Mouse (Mus musculus): Measurements from ENCODE around the gene Klf13. TPM values are rescaled to one million over a fixed set of nuclear protein-coding genes. Genes with fewer than 3 reads are reported as not detected.

The Klf13 gene
- polyA plus RNA-seq, 1 experiment = 30.4 TPM

DNA sequence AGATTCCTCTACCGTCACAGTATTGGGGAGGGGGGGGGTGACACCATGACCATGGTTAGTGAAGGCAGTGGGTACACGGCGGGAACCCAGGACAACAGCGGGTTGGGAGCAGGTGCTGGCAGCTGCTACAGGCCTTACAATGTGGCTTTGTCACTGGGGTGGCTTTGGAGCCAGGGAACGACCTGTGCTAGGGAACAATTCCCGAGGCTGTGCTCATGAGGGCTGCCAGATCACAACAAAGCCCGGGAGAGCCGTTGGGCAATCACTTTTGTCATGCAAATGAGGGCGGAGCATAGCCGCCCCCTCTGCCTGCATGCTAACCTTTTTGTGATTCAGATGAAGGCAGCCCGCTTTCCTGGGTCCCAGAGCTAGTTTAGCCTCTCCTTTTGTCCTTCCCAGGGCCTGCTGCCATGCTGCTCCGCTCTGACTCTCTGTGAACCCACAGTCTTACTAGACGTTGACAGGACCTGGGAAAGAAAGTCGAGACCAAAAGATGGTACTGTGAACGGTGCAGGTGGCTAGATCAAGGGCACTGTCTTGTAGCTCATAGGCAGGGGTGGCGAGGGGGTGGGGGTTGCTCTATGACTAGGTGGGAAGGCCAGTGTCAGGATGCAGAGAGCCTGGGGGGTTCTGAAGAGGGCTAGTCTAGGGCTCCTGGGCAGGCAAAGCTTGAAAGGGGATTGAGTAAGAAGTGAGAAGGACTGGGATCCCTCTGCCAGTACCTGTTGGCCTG lies 18.4 kb upstream of the Klf13 start:
- H3K36me3 ChIP-seq (ENCODE audit: control insufficient read depth, insufficient read depth) = no peaks in the 10 kb centered on the region
- no peak overlapping the region for H3ac ChIP-seq (ENCODE audit: control insufficient read depth, insufficient read length)
- no peaks in the 10 kb centered on the region for H3K79me2 ChIP-seq (ENCODE audit: control insufficient read depth, insufficient read depth)
- H3K4me2 ChIP-seq (ENCODE audit: low read depth) = no peak overlapping the region
- H3K4me3 ChIP-seq = no peak overlapping the region
- TF ChIP-seq MYOG (IDR thresholded peaks at IDR 0.05; ENCODE audit: control insufficient read depth in 1 of 3, insufficient read depth in 1 of 3, insufficient read length in 2 of 3, low read depth in 2 of 3) = peak in 2 of 3 experiments; percentile 57 to 85
- peak in 2 of 3 experiments; percentile 67 to 74 for TF ChIP-seq MYOD1 (IDR thresholded peaks at IDR 0.05; ENCODE audit: control insufficient read depth in 1 of 3, insufficient read length in 2 of 3, low read depth in 2 of 3)
- no peak for TF ChIP-seq MAX (IDR thresholded peaks at IDR 0.05; ENCODE audit: low read depth)
- peak; percentile 63 for TF ChIP-seq TCF3 (IDR thresholded peaks at IDR 0.05; ENCODE audit: insufficient read length, low read depth)
- TF ChIP-seq CEBPB (IDR thresholded peaks at IDR 0.05; ENCODE audit: insufficient read depth, poor library complexity, severe bottlenecking) = no peak
- H3K27me3 ChIP-seq (ENCODE audit: control insufficient read depth, insufficient read depth, insufficient read length) = no peaks in the 10 kb centered on the region

DNA sequence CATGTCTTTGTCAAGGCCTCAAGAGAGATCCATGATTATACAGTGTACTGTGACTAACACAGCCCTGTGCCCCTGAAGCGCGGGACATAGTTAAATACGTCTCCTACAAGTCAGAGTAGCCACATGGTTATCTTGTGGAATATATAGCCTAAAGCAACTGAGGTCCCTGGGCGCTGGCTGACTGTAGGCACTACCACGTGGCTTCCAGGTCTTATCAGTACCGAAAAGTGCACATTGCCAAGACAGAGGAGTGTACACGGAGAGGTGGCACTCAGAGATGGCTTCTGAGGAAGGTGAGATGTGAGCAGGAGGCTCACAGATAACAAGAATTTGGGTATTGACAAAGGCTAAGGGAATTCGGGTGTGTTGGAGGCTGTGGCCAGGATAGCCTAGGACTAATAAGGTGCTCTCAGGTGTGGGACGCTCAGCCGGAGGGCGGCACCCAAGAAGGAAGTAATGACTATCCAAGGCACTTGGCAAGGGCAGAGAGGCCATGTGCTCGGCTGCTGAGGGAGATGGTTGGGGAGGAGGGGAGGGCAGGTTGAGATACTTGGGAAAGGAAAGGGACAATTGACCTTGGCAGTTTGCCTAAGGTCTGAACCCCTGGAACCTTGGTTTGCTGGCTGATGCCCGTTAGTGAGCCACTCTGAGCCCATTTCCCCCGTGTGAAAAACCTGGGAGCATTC lies 17.6 kb upstream of the Klf13 start:
- no peak overlapping the region for H3K4me3 ChIP-seq
- no peak for TF ChIP-seq USF1 (IDR thresholded peaks at IDR 0.05; ENCODE audit: low read depth)
- H3K36me3 ChIP-seq (ENCODE audit: control insufficient read depth, insufficient read depth) = no peaks in the 10 kb centered on the region
- no peak overlapping the region for H3ac ChIP-seq (ENCODE audit: control insufficient read depth, insufficient read length)
- H3K79me2 ChIP-seq (ENCODE audit: control insufficient read depth, insufficient read depth) = no peaks in the 10 kb centered on the region
- H3K4me2 ChIP-seq (ENCODE audit: low read depth) = no peak overlapping the region
- no peaks in the 10 kb centered on the region for H3K27me3 ChIP-seq (ENCODE audit: control insufficient read depth, insufficient read depth, insufficient read length)

DNA sequence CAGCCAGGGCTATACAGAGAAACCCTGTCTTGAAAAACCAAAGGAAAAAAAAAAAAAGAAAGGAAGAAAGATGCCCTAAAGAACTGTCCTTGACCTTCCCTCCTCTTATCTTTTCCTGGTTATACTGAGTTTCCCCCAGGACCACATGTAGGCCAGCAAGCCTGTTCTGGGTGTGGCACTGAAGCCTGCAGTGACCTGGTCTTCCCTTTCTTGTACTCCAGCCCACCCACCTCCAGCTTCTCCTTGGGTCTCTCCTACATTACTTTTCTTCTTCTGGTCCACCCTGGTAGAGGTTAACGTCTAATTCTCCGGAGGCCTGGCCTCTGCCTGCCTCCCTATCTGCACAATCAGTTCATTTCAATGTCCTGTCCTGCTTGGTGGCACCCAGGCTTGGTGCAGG lies 16.7 kb upstream of the Klf13 start:
- H3ac ChIP-seq (ENCODE audit: control insufficient read depth, insufficient read length) = no peak overlapping the region
- no peak overlapping the region for H3K4me2 ChIP-seq (ENCODE audit: low read depth)
- H3K27me3 ChIP-seq (ENCODE audit: control insufficient read depth, insufficient read depth, insufficient read length) = no peaks in the 10 kb centered on the region
- no peak overlapping the region for H3K4me3 ChIP-seq
- H3K79me2 ChIP-seq (ENCODE audit: control insufficient read depth, insufficient read depth) = no peaks in the 10 kb centered on the region
- no peak for TF ChIP-seq POLR2AphosphoS2 (IDR thresholded peaks at IDR 0.05; ENCODE audit: insufficient read length, low read depth)
- TF ChIP-seq MAX (IDR thresholded peaks at IDR 0.05; ENCODE audit: low read depth) = no peak
- no peak for TF ChIP-seq POLR2A (IDR thresholded peaks at IDR 0.05; ENCODE audit: insufficient read length, low read depth)
- TF ChIP-seq TCF3 (IDR thresholded peaks at IDR 0.05; ENCODE audit: insufficient read length, low read depth) = no peak
- no peak for TF ChIP-seq TCF12 (IDR thresholded peaks at IDR 0.05; ENCODE audit: insufficient read depth, poor library complexity, severe bottlenecking)
- TF ChIP-seq USF1 (IDR thresholded peaks at IDR 0.05; ENCODE audit: low read depth) = no peak
- TF ChIP-seq REST (IDR thresholded peaks at IDR 0.05; ENCODE audit: insufficient read depth, insufficient read length) = no peak
- TF ChIP-seq SRF (IDR thresholded peaks at IDR 0.05; ENCODE audit: control insufficient read depth, insufficient read length, low read depth) = no peak
- TF ChIP-seq MYOG (IDR thresholded peaks at IDR 0.05; ENCODE audit: control insufficient read depth in 1 of 3, insufficient read depth in 1 of 3, insufficient read length in 2 of 3, low read depth in 2 of 3) = no peak
- TF ChIP-seq MYOD1 (IDR thresholded peaks at IDR 0.05; ENCODE audit: control insufficient read depth in 1 of 3, insufficient read length in 2 of 3, low read depth in 2 of 3) = no peak
- no peak for TF ChIP-seq CEBPB (IDR thresholded peaks at IDR 0.05; ENCODE audit: insufficient read depth, poor library complexity, severe bottlenecking)
- TF ChIP-seq E2F4 (IDR thresholded peaks at IDR 0.05; ENCODE audit: insufficient read depth) = no peak
- no peaks in the 10 kb centered on the region for H3K36me3 ChIP-seq (ENCODE audit: control insufficient read depth, insufficient read depth)

DNA sequence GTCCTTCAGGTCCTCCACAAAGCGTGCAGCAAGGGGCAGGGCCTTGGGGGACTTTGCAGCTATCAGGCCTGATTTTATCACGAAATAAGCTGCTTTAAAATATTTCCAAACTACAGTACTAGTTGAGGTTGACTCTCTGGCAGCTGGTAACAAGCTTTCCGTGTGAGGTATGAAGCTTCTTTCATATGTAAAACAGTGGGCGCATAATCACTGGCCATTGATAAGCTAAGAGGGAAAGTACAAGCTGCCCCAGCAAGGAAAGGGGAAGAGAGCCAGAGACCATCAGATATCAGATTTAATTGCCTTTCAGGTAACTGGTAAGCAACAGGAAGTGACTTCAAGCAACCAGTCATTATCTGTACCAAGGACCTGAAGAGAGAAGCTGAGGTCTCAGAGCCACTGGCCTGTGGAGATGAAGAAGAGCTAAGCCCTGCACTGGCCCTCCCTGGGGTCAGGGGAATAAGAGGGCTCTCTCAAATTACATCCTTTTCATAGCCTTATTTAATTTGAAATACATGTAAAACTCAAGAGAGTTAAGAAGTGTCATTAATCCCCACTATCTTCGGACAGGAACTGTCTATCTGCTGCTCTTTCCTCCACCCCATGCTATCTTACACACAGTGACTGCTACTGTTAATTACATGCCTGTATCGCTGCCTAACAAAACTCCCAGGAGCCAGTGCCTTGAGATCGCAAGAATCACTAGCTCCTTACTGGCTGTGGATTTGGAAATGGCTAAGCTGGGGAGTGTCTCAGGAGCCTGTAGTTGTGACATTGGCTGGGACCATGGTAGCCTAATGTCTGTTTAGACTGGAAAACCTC lies 13.6 kb upstream of the Klf13 start:
- Histone ChIP-seq H3ac (ENCODE audit: control insufficient read depth, insufficient read length) (no peak overlapping the region), H3K27me3 (ENCODE audit: control insufficient read depth, insufficient read depth, insufficient read length) (no peaks in the 10 kb centered on the region), H3K4me3 (no peak overlapping the region), H3K36me3 (ENCODE audit: control insufficient read depth, insufficient read depth) (no peaks in the 10 kb centered on the region), H3K79me2 (ENCODE audit: control insufficient read depth, insufficient read depth) (no peaks in the 10 kb centered on the region), H3K4me2 (ENCODE audit: low read depth) (no peak overlapping the region)
- TF ChIP-seq USF1 (IDR thresholded peaks at IDR 0.05; ENCODE audit: low read depth) (no peak), CEBPB (IDR thresholded peaks at IDR 0.05; ENCODE audit: insufficient read depth, poor library complexity, severe bottlenecking) (no peak), SRF (IDR thresholded peaks at IDR 0.05; ENCODE audit: control insufficient read depth, insufficient read length, low read depth) (no peak)

DNA sequence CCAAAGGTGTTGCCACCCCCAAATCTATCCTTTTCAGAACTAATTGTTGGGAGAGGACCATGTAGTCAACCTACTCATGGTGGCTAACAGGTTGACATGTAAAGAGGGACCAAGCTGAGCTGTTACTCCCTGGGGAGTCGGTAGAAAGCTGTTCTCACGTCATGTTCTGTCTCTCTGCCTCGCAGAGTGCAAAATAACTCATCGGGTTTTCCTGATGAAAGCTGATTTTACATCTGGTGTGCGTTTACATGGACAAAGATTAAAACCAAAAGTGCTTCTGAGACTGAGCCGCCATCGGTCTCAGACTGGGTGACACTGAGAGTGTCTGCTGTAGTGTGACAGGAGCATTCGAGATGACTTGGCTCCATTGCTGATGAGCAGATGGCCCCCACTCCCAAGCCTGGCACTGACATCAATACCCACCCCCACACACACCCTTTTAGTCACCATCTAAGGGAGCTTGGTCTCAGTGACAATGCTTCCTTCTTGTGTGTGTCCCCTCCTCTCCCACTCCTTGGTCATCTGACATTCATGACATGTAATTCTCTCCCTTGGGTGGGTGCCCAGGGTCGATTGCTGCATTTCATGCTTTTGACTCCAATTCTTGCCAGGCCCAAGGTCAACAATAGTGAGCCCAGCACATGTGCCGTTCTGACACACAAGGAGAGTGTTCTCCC lies 12.4 kb upstream of the Klf13 start:
- TF ChIP-seq REST (IDR thresholded peaks at IDR 0.05; ENCODE audit: insufficient read depth, insufficient read length) (no peak), TCF3 (IDR thresholded peaks at IDR 0.05; ENCODE audit: insufficient read length, low read depth) (no peak)
- H3K79me2 ChIP-seq (ENCODE audit: control insufficient read depth, insufficient read depth) = no peaks in the 10 kb centered on the region

More for the DNA sequence above, 12.4 kb upstream of the Klf13 start:
- no peak overlapping the region for H3ac ChIP-seq (ENCODE audit: control insufficient read depth, insufficient read length)
- H3K27me3 ChIP-seq (ENCODE audit: control insufficient read depth, insufficient read depth, insufficient read length) = no peaks in the 10 kb centered on the region
- H3K4me3 ChIP-seq = no peak overlapping the region
- no peak overlapping the region for H3K4me2 ChIP-seq (ENCODE audit: low read depth)
- no peaks in the 10 kb centered on the region for H3K36me3 ChIP-seq (ENCODE audit: control insufficient read depth, insufficient read depth)

All from myocyte (in vitro differentiated cells).